18 mouse cellular contexts compared by ENCODE assay signal in the genomic region with DNA sequence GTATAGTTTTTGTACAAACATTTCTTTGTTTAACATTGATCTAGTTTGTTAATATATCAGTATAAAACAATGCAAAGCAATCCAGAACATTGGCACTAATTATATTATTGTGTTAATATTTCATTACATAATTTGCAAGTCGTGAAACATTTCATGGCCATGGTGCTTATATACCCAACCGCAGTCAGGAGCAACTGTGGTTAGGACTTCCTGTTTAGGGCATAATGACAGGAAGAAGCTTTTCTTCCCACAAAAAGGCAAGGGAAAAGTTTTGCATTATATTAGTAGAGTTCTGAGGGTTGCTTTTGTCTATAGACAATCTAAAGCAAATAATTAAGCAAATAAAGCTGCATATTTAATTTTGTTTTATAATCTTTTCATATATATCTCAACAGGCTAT.
DNase-seq lines count a peak whose midpoint lies in the region; ATAC-seq lines count a peak whose summit lies in the region.
"Had no signal": no experiment of that assay in that cellular context is flagged by ENCODE, and none has a peak within 500 bp of the region (broad histone marks: within the 10 kb centered on the region; RNA-seq: fewer than 3 reads in every experiment).

No protein-coding gene starts in this region.

- DNase-seq in cerebellum, postnatal 25 days = no peak
- no peak for DNase-seq in cerebellum, adult 18-20 months
- no peak for DNase-seq in kidney, adult 9 months
- DNase-seq: adrenal gland, adult 2 months; adrenal gland, postnatal 10 days; adrenal gland, postnatal 25 days; B cell, adult 2 months; cerebellum, adult 11 months; cerebellum, adult 2 months; cerebellum, adult 9-10 months; cerebellum, postnatal 10 days; cerebellum, postnatal 36 days; forebrain, postnatal 0 days had no signal

- peak; percentile 71; the same call in 1 of the 2 replicates for ATAC-seq in common myeloid progenitor, adult 5-6 weeks (replicated peaks; ENCODE audit: low read depth, poor library complexity, severe bottlenecking)
- ATAC-seq in hematopoietic stem cell, adult 5-6 weeks (replicated peaks in 1 of 2; ENCODE audit: insufficient read depth in 1 of 2, low FRiP score in 2 of 2, low TSS enrichment in 1 of 2, low read depth in 1 of 2, poor library complexity in 2 of 2, severe bottlenecking in 2 of 2) = peak; percentile 44 to 60; a peak in 2 of 4 replicates
- ATAC-seq: CD4-positive, CD25-positive, alpha-beta regulatory T cell, adult 4 months; forebrain, embryonic 13.5 days; forebrain, embryonic 15.5 days; forebrain, postnatal 0 days had no signal
